Mouse (Mus musculus): Measurements from ENCODE around the gene Ncbp3.

Ncbp3 gene

DNA sequence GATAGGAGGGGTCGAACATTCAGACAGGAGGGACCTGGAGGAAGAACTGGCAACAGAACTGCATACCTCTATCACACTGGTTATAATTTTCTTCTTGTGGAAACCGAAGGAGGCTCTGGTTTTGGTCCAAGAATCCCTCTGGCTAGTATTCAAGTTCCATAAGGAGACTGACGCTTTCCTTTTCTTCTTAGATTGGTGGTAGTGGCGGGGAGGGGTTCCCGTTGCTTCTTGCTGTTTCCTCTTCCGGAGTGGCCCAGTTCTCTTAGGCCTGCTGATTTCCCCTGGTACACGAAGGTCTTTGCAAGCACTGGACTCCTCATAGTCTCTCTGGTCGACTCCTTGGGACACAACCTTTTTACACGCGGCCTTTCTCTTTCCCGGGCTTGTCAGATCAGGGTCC, 89.5 kb downstream of the Ncbp3 start:
- POLR2A ChIA-PET: interaction anchor here in 3 of 4 experiments (1.0 to 4.0 kb wide), 27 partner anchors 9 to 192 kb away, joined by 3 to 42 read pairs (median 6); partner anchors contain the start of genes Ctns (in 3 of the 3), P2rx5 (in 3 of the 3), Shpk (in 3 of the 3) and Aspa (in 1 of the 3)

DNA sequence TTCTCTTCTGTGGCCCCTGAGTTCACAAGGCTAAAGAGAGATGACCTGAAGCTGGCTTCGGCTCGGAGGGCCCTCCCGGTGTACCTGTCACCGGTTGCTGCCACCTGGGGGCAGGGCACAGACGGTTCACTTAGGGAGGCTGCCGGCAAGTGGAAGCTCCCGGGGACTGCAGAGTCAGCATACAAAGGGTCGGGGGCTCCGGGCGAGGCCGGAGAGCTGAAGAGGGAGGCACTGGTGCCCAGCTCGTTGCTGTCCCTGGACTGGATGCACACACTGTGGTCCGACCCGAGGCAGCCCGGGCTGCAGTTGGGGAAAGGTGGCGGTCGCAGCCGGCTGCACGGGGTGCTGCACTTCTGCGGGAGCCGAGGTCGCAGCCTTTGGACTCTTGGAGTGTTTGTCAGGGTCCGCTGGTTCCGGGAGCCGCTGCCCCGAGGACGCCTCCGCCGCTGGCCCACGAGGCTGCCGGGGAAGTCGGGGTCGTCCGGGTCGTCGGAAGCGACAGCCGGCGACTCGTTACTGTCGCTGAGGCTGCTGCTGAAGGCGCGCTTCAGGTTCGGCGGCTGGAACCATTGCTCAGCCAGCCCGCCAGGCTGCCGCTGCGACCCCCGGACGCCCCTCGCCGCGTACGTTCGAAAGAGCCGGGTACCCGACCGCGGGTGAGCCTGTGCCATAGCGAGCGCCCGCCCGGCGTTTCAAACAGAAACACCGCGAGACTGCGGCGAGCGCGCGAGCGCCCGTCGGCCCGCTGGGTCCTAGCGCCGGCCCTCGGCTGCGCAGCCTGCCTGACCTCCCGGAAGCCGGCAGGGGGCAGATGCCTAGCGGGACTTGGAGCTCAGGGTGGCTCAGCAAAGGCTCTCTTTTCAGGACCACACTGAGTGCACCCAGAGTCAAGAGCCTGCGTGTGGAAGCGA, 90.3 kb downstream of the Ncbp3 start, which contains the start of gene Haspin:
Gene Haspin, minus strand, starts transcription at position 704 of the 911 bp plus-strand sequence.
- ChIA-PET POLR2A (interaction anchor here (0.5 to 4.0 kb wide), 55 partner anchors 9 to 647 kb away, joined by 3 to 42 read pairs (median 4); partner anchors contain the start of genes Ctns (in 3 of the 4), P2rx5 (in 3 of the 4), Shpk (in 3 of the 4) and Cyb5d2 (in 2 of the 4)), CTCF (interaction anchor here (0.6 to 2.7 kb wide), 39 partner anchors 8 to 1439 kb away, joined by 3 to 33 read pairs (median 4); partner anchors contain the start of genes Ctns (in 3 of the 4), Shpk (in 3 of the 4), P2rx5 (in 2 of the 4) and Emc6 (in 1 of the 4))

More for the DNA sequence above, 89.5 kb downstream of the Ncbp3 start:
- CTCF ChIA-PET: interaction anchor here in 3 of 4 experiments (0.7 to 2.7 kb wide), 18 partner anchors 9 to 1440 kb away, joined by 3 to 33 read pairs (median 9); partner anchors contain the start of genes Ctns (in 1 of the 3), P2rx5 (in 1 of the 3) and Shpk (in 1 of the 3)
